Mouse (Mus musculus) lung, embryonic 14.5 days (tissue): ENCODE results near the gene Soga1. TPM values are rescaled to one million over a fixed set of nuclear protein-coding genes. Genes with fewer than 3 reads are reported as not detected.

Experiments
- ATAC-seq: fragments of 200-750 bp; cut with Nextera tagmentation; 2 replicates; pipeline ENCODE4 v1.8.0; 2017; ENCODE audit warnings: mild to moderate bottlenecking, moderate TSS enrichment, moderate library complexity; ENCODE audit not compliant: insufficient read depth
- DNase-seq: peaks from one replicate; pipeline ENCODE4 v3.0.0-alpha.2; 2015
- H3K27ac ChIP-seq: fragments of 300-500 bp; sonication (generic); 2 replicates; pipeline ENCODE4 v1.5.1; 2014; ENCODE audit warnings: low read depth, mild to moderate bottlenecking, moderate library complexity
- H3K27me3 ChIP-seq: fragments of 300-500 bp; sonication (generic); 2 replicates; pipeline ENCODE4 v1.6.1; 2014; ENCODE audit warnings: low read length, control low read depth; ENCODE audit not compliant: insufficient read depth
- H3K36me3 ChIP-seq: fragments of 300-500 bp; sonication (generic); 2 replicates; pipeline ENCODE4 v1.6.1; 2014; ENCODE audit warnings: control low read depth; ENCODE audit not compliant: insufficient read depth
- H3K4me1 ChIP-seq: fragments of 300-500 bp; sonication (generic); 2 replicates; pipeline ENCODE4 v1.6.1; 2014; ENCODE audit warnings: antibody characterized with exemption, control low read depth; ENCODE audit not compliant: insufficient read depth
- H3K4me2 ChIP-seq: fragments of 300-500 bp; sonication (generic); 2 replicates; pipeline ENCODE4 v1.6.1; 2014; ENCODE audit warnings: mild to moderate bottlenecking
- H3K4me3 ChIP-seq: fragments of 300-500 bp; sonication (generic); 2 replicates; pipeline ENCODE4 v1.5.1; 2014; ENCODE audit warnings: low read depth, low read length
- H3K9ac ChIP-seq: fragments of 300-500 bp; sonication (generic); 2 replicates; pipeline ENCODE4 v1.6.1; 2014
- H3K9me3 ChIP-seq: fragments of 300-500 bp; sonication (generic); 2 replicates; pipeline ENCODE4 v1.6.1; 2016; ENCODE audit warnings: low read depth, low read length, control low read depth
- CTCF ChIP-seq: IDR thresholded peaks from 2 replicates; pipeline ENCODE4 v1.5.1; 2016; ENCODE audit warnings: antibody characterized with exemption, low read depth
- WGBS: fragments of 180-500 bp; shearing (Covaris S2); extraction: QIAGEN DNeasy Blood & Tissue Kit; methylation state at CpG from one replicate; pipeline ENCODE4 v1.1.7; 2014; 5-methylcytosine and 5-hydroxymethylcytosine counted together
- polyA plus RNA-seq: library from polyadenylated mRNA; unstranded; fragments of >200 nt; fragmentation: Nextera tagmentation; extraction: Ambion mirVana; gene quantifications from 2 replicates; pipeline ENCODE4 v1.2.1, GENCODE M21; 2014

Soga1 gene
- polyA plus RNA-seq, 1 experiment from 2014 or later: 8.9 TPM

DNA sequence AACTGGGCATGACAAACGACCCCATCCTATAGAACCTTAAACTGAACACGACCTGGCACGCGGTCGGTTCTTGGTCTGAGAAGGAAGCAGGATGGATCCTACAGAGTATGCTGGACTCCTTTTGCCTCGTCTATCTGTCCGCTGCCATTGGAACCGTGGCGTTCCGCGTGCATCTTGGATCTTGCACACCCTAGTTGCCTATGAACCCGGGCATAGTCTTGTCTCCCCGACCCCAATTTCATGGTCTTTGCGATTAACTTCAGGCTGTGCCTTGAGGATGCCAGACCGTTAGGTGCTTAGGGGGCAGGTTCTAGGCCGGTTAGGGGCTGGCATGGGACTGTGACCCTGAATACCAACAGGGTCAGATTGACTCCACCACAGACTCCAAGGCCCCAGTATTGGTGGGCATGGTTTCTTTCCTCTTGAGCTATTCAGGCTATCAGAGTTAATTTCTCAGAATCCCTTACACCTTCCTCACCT lies 687 bp upstream of the Soga1 start:
- peaks cover 17% of the 10 kb centered on the region; the same call in 1 of the 2 replicates for H3K36me3 ChIP-seq
- DNase-seq: no peak
- TF ChIP-seq CTCF: no peak; the same call in 1 of the 2 replicates
- WGBS: 8% methylated on average over 16 of the region's 16 CpGs
- peak overlapping the region; percentile 95 for H3K9ac ChIP-seq
- no peaks in the 10 kb centered on the region for H3K27me3 ChIP-seq
- H3K9me3 ChIP-seq: no peaks in the 10 kb centered on the region
- H3K4me3 ChIP-seq: peak overlapping the region; percentile 91
- peak overlapping the region; percentile 96 for H3K4me2 ChIP-seq
- H3K4me1 ChIP-seq: peaks cover 29% of the 10 kb centered on the region
- H3K27ac ChIP-seq: peak overlapping the region; percentile 97
- ATAC-seq: no peak; the same call in 1 of the 2 replicates

DNA sequence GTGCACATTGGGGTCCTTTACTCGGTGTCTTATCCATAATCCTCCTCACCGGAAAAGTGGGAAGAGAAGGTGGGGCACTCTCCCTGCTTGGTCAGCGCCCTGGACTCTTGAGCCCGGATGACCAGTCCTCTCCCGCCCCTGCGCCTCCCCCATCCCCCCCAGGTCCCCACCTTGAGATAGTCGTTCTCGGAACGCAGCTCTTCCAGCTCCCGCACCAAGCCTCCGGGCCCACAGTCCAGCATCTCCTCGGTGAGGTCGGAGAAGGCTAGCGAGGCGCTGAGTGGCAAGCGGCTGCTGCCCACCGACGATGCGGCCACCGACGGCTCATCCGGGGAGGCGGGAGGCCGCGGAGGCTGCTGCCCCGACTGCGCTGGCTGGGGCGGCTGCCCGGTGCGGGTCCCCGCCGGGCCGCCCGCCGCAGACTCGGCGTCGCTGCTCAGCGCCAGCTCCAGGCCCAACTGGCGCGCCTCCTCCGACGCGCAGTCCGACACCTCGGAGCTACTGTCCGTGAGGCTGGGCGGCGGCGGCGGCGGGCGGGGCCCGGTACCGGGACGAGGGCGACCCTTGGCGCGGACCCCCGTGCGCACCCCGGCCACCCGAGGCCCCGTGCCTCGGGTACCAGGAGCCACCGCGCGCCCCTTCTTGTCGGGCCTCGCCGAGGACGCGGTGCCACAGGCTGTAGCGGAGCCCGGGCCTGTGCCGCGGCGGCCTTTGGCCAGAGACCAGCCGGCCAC lies 828 bp downstream of the Soga1 start:
- Histone ChIP-seq H3K4me3 (peak overlapping the region; percentile 91), H3K9ac (peak overlapping the region; percentile 95), H3K9me3 (no peaks in the 10 kb centered on the region), H3K4me2 (peak overlapping the region; percentile 96), H3K27me3 (no peaks in the 10 kb centered on the region), H3K27ac (peak overlapping the region; percentile 97), H3K36me3 (peaks cover 23% of the 10 kb centered on the region), H3K4me1 (peaks cover 40% of the 10 kb centered on the region)
- DNase-seq (no peak), ATAC-seq (peak; percentile 7; the same call in 1 of the 2 replicates)
- no peak for TF ChIP-seq CTCF
- WGBS: under 1% methylated on average over 70 of the region's 79 CpGs

GRCm38 (mm10) chr2:157077641-157078058 lies 1.4 kb downstream of the Soga1 start:
- Histone ChIP-seq H3K4me3 (peak overlapping the region; percentile 91), H3K27me3 (no peaks in the 10 kb centered on the region), H3K4me1 (peaks cover 45% of the 10 kb centered on the region), H3K27ac (peak overlapping the region; percentile 97), H3K9me3 (no peaks in the 10 kb centered on the region), H3K9ac (peak overlapping the region; percentile 95), H3K36me3 (peaks cover 29% of the 10 kb centered on the region), H3K4me2 (peak overlapping the region; percentile 96)
- DNase-seq: peak; percentile 96
- WGBS: under 1% methylated on average over 15 of the region's 15 CpGs
- ATAC-seq: peak; percentile 20
- TF ChIP-seq CTCF: no peak

GRCm38 (mm10) chr2:157077160-157077559 lies 1.9 kb downstream of the Soga1 start:
- H3K4me1 ChIP-seq: peaks cover 46% of the 10 kb centered on the region
- peak overlapping the region; percentile 96 for H3K4me2 ChIP-seq
- peaks cover 32% of the 10 kb centered on the region for H3K36me3 ChIP-seq
- H3K9ac ChIP-seq: peak overlapping the region; percentile 95
- H3K27ac ChIP-seq: peak overlapping the region; percentile 97
- no peaks in the 10 kb centered on the region for H3K9me3 ChIP-seq
- ATAC-seq (no peak), DNase-seq (no peak)
- 9% methylated on average over 5 of the region's 5 CpGs for WGBS
- no peak for TF ChIP-seq CTCF
- peak overlapping the region; percentile 91 for H3K4me3 ChIP-seq
- no peaks in the 10 kb centered on the region for H3K27me3 ChIP-seq

- H3K4me1 ChIP-seq: peaks cover 51% of the 10 kb centered on the region
- peak overlapping the region; percentile 91 for H3K4me3 ChIP-seq
- peak overlapping the region; percentile 96 for H3K4me2 ChIP-seq
- H3K27ac ChIP-seq: no peak overlapping the region; the same call in 1 of the 2 replicates
- no peak for TF ChIP-seq CTCF
- H3K9me3 ChIP-seq: no peaks in the 10 kb centered on the region
- peaks cover 32% of the 10 kb centered on the region for H3K36me3 ChIP-seq
- peak overlapping the region; percentile 95 for H3K9ac ChIP-seq
- WGBS: 75% methylated on average over 7 of the region's 7 CpGs
- DNase-seq (no peak), ATAC-seq (no peak)
- H3K27me3 ChIP-seq: no peaks in the 10 kb centered on the region
These were observed 2.5 kb downstream of the Soga1 start for GRCm38 (mm10) chr2:157076585-157076984.

DNA sequence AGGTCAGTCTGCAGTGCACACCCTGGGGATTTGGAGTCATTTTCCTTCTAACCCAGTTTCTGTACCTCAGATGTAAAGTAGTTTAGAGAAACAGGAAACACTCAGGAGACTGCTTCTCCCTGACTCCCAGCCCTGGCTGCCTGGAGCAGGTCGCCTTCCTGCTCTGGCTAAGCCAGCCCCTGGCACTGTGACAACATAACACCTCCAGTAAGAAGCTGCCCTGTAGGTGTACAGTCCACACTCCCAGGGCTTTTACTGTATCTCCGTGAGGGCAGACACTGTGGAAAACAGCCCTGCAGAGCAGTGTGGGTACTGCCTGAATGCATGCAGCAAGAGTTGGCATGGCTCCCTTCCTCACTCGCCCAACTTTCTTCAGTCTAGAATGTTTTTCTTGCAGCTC lies 3.4 kb downstream of the Soga1 start:
- no peaks in the 10 kb centered on the region for H3K9me3 ChIP-seq
- H3K27ac ChIP-seq: peak overlapping the region; percentile 73
- no peak for TF ChIP-seq CTCF
- 21% methylated on average over 3 of the region's 3 CpGs for WGBS
- no peaks in the 10 kb centered on the region for H3K27me3 ChIP-seq
- H3K9ac ChIP-seq: peak overlapping the region; percentile 34; the same call in 1 of the 2 replicates
- H3K4me1 ChIP-seq: peaks cover 60% of the 10 kb centered on the region
- H3K4me3 ChIP-seq: peak overlapping the region; percentile 91
- H3K36me3 ChIP-seq: peaks cover 32% of the 10 kb centered on the region
- DNase-seq: peak; percentile 51
- H3K4me2 ChIP-seq: peak overlapping the region; percentile 96
- no peak for ATAC-seq

DNA sequence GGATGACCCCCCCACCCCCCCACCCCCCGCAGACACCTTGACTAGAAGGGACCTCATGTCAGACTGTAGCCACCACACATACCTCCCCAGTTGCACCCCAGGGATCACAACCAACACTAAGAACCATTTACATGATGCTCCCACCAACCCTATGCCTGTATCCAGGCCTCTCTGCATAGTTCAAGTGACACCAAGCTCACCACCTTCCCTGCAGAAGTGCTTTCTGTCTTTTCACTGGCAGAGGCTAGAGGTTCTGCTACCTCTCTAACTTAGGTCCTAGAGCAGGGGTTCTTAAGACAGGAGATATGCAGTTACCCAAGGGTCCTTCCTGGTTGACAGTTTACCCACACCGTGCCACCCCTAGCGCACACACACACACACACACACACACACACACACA lies 3.8 kb downstream of the Soga1 start:
- TF ChIP-seq CTCF: no peak
- H3K27me3 ChIP-seq: no peaks in the 10 kb centered on the region
- peak overlapping the region; percentile 73 for H3K27ac ChIP-seq
- H3K9ac ChIP-seq: no peak overlapping the region
- peaks cover 64% of the 10 kb centered on the region for H3K4me1 ChIP-seq
- H3K4me3 ChIP-seq: peak overlapping the region; percentile 91; the same call in 1 of the 2 replicates
- no peak for DNase-seq
- no peak for ATAC-seq
- no peaks in the 10 kb centered on the region for H3K9me3 ChIP-seq
- H3K36me3 ChIP-seq: peaks cover 32% of the 10 kb centered on the region
- H3K4me2 ChIP-seq: peak overlapping the region; percentile 96
- 83% methylated on average over 3 of the region's 3 CpGs for WGBS
